Mouse (Mus musculus) induced T-regulatory cell, adult 2 months (primary cell): Measurements from ENCODE around the gene Trim41.
"Not testable (repeated sequence)": the region's sequence is repeated elsewhere in the genome, so short reads cannot be mapped to it uniquely, and the experiment has no call there.

Experiments used
- DNase-seq: peaks from one replicate; pipeline ENCODE4 v3.0.0-alpha.2; 2012; ENCODE audit warnings: low read depth

Gene Trim41

DNA sequence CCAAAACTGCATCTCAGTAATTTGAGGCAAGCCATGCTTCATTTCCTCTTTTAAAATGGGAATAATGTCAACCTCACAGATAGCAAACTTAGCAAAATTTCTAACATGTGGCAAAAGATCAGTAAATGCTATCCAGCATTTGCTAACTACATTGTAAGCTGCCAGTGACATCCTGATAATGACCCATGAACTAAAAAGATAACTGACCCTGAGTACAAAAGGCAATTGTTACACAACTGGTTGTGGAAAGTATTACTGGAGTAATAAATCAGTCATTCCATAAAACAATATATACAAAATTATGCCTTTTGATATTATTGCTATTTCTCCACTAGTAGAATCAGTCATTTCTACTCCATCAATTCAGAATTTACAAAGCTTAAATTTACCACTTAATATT lies 3.4 kb downstream of the Trim41 start:
- no peak for DNase-seq

DNA sequence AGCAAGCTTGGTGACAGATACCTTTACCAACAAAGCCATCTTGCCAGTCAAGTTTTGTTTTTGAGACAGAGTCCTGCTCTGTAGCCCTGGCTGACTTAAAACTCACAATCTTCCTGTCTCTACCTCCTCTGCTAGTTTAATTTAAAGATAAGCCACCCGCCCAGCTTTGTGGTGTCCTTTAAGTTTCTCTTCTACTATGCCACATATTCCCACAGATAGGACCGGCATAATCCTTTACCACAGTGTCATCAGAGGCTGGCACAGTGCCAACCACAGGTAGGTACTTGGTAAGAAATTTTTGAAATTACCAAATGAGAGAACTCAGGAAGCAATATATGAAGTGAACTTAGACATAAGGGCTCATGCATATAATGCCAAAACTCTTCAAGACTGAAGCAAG lies 7.0 kb downstream of the Trim41 start:
- no peak for DNase-seq

DNA sequence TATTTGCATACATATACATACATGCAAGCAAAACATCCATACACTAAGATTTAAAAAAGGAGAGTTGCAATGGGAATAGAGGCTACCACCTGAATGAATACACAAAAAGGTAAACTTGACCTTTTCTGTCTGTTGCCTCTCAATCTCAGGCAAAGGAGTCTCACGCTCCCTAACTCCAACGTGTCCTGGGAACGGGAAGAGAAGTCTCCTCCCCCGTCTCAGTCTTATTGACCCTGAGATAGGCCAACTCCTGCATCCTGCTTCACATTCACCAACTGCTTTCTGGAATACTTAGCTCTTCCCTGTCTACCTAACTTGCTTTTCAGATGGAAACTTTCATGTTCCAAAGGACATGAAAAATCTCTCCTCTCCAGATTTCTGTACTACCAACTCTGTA lies 7.7 kb downstream of the Trim41 start:
- no peak for DNase-seq

DNA sequence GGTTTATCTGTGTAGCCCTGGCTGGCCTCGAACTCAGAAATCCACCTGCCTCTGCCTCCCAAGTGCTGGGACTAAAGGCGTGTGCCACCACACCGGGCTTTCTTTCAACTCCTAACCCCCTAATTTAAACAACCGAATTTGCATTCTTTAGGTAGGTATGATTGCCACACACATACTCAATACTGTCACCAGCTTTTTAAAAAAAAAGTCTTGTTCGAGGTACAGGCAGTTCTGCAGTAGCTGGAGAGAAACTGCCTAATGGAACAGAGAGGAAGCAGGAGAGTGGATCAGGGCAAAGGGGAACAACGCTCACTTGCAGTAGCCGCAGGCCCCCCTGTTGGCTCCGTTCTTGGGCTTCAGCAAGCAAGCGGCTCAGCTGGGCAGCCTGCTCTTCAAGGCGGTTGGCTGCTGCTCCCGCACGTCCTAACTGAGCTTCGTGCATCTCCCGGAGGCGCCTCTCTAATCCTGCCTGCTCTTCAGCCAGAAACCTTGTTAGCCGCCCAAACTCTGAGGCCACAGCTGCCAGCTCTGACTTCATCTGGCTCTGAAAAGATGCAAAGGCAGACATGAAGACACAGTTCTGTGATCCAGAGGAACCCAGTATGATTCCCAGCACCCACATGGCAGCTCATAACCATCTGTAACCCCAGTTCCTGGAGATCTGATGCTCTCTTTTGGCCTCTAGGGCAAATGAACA lies 8.3 kb downstream of the Trim41 start:
- DNase-seq, result no peak

DNA sequence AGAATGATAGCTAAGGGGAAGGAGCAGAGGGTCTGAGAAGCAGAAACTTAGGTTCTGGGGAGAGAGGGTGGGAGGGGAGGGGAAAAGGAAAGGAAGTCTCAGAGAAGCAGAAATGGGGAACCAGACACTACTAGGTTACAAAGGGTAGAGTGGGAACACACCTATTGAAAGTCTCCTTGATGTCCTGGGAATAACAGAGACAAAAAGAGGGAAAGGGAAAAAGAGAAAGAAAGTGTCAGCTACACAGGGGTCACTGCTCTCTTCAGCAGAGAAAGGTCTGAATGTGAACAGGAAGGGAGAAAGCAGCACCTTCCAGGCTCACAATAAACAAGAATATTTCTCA lies 8.9 kb downstream of the Trim41 start:
- DNase-seq, result no peak

DNA sequence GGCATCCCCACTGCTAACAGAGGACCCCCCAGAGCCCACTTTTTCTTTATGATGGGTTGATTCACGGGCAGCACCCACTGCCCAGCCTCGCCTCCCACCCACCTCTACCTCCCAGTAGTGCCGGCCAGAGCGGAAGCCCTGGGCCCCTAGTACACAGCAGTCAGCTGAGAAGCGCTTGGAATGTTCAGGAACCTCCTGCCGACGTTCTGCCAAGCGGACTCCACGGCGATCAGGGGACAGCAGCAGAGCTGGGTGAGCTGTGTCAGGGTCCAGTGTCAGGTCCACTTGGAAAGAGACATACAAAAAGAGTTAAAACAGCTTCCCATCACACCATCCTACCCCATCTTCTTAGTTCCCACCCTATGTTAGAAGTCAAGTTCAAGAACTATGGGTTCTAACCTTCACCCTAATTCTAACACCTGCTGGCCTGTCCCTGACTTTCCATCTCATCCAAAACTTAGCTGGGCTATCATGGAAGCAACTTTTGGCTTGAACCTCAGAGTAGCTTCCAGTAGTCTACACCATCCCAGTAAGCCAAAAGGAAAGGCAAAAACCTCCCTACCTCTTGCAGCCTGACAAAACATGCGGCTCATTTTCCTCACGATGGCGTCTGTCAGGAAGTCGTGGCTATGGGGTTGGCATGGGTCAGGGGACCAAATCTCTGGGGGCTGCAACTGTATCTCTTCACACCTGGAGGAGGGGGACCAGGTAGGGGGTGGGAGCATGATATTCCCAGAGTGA lies 9.4 kb downstream of the Trim41 start:
- DNase-seq, result no peak

DNA sequence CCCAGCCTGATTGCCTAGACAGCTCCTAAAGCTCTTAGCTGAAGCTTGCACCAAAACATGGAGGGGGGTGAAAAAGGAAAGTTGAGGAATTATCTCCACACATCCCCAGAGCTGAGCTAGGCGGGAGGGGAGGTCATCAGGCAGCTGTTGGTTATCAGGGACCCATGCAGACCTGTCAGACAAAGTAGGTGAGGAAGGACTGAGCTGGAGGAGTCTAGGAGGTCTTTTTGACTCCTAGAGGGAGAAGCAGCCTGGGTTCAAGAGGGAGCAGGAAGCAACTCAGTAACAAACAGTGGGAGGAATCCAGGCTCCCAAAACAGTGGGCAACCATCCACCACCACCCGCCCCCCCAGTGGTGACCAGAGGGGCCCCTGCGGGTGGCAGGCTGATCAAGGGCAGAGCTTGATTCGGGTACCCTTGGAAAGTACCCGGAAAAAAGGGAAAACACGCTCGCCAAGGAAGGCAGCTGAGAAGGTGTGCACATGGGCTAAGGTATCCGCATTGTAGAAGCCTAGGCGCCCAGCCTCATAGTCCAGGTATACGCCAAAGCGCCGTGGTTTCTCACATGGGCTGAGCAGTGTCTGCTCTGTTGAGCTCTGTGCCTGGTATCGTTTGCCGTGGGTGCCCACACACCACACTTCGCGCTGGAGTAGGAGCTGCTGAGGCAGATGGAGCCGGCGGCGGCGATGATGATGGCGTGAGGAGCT lies 10.1 kb downstream of the Trim41 start:
- DNase-seq, result no peak

DNA sequence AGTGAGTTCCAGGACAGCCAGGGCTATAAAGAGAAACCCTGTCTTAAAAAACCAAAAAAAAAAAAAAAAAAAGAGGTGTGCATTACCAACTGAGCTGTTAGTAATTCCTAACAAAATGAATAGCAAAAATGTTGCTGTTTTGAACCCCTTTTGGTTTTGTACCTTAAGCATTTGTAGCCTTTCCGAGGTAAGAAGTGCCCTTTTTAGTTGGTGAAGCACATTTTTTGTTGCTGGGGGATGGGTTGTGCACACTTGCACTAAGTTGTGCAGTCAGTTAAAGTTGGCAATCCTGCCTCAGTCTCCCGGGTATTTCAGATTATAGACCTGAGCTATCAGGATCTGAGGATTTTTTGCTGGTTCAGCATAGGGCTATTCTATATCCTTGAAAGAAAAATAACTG lies 12.2 kb downstream of the Trim41 start:
- no peak for DNase-seq

DNA sequence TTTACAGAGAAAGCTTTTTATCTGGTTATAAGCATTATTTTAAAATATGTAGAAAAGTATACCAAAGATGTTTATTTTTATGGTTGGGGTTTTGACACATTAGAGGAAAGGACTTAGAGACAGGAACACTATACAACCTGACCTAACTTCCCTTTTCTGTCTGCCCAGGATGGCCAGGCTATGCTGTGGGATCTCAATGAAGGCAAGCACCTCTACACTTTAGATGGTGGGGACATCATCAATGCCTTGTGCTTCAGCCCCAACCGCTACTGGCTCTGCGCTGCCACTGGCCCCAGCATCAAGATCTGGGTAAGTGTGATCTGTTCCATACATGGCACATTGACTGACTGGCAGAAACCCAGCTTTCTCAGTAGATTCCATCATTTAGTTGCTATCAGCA lies 13.2 kb downstream of the Trim41 start:
- no peak for DNase-seq

DNA sequence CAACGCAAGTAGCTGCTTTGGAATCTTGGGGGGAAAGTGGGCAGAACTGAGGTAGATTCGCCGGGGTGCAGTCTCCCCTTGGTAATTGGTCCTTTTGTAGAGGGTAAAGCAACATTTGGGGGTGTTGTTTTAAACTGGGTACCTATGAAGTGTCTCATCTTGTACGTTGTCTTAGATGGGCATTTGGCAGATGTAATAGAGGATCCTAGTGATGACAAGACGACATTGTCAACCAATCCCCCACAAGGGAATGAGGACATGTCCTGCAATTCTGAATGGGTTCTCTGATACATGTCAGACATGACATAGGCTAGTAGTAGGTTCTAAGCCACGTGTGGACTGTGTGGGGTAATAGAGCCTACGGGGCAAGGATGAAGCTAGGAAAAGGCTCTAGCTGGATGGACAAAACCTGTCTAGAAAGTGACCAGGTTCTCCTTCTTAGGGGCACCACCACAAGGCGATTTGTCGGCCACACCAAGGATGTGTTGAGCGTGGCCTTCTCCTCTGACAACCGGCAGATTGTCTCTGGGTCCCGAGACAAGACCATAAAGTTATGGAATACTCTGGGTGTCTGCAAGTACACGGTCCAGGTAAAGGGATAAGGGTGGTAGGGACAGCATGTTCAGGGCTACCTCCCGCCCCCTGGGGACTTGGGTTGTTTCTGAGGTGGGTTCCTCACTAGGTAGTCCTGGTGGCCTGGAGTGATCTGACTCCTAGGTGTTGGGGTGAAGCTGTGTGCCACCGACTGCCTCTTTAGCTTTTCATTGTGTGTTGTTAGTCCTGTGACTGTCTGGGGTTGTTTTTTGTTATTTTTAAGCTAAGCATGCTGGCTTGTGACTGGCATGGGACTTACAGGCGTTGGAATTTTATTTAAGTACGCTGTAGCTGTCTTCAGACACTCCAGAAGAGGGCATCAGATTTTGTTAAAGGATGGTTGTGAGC lies 15.1 kb downstream of the Trim41 start:
- no peak for DNase-seq

DNA sequence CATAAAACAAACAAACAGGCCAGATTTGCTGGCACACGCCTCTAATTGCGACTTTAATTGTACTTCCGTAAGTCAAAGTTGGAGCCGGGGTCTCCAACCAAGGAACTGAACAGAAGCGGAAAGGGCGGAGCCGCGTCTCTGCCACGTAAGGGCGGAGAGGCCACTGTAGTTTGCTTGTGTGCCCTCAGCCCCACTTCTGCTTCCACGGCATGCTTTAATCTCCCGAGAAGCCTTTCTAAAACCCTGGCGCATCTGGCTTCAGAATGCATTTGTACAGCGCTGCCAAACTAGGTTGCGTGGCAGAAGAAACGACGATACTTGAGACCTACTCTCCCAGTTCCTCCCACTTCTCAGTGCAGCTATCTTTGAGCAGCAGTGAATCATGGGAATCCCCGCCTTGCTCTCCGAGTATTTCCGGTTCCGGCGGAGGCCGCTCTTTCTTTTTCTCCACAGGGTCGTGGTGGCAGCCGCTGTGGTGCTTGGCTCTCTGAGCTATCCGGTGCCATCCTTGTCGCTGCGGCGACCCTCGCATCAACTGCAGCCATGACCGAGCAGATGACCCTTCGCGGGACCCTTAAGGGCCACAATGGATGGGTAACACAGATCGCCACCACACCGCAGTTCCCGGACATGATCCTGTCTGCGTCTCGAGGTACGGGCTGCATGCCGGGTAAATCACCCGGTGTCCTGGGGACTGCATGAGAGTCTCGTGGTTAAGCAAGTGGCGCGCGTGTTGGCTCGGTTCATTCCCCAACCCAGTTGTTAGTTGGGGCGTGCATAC lies 17.0 kb downstream of the Trim41 start, which contains the start of gene Rack1:
Gene Rack1 (plus strand): TSS at position 412 of the 781 bp plus-strand sequence.
- DNase-seq, result peak; percentile 96

DNA sequence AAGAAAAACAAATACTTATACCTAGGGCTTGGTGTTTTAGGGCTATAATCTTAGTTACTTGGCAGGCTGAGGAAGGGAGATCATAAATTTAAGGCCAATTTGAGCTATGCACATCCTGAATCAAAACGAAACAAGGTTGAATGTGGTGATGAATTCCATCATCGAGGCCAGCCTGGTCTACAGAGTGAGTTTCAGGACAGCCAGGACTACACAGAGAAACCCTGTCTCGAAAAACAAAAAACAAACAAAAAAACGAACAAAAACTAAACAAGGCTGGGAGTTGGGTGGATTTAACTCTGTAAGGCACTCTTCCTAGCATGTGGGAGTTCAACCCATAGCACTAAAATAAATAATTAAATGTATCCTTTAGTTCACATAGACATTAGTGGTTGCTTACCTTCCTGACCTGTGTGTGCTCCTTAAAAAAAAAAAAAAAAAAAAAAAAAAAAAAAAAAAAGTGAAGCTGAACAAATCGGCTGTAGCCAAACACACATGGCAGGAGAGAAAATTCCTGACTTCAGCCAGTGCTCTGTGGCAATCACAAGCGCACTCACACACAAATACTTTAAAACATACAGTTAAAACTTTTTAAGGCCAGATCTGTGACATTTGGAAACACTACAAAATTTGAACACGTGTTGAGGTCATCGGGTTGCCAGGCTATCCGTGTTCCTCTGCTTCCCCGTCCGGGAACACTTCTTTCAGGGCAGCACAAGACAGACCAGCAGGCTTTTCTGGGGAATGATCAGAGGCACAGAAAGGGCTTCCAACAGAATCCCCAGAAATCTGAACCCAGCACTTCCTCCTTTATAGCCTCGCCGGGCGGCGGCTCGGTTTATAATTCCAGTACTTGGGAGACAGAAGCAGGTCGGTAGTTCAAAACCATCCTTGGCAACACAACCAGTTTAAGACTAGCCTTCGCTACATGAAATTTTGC lies 17.9 kb downstream of the Trim41 start:
- DNase-seq, result peak; percentile 55

DNA sequence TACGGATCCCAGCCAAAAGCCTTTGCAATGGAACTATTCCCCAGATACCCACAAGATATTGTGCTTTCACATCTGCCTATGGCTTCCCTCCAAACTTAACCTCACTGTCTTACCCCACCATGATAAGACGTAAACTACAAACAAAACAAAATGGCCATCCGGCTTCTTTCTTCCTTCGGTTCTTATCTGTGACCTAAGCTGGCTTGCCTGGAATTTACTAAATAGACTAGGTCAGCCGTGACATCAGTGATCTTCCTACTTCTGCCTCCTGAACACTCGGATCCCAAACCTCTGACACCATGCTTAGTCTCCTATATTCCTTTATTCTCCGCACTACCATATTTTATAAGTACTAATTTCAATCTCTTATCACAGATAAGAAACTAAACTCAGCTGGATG lies 18.8 kb downstream of the Trim41 start:
- no peak for DNase-seq

DNA sequence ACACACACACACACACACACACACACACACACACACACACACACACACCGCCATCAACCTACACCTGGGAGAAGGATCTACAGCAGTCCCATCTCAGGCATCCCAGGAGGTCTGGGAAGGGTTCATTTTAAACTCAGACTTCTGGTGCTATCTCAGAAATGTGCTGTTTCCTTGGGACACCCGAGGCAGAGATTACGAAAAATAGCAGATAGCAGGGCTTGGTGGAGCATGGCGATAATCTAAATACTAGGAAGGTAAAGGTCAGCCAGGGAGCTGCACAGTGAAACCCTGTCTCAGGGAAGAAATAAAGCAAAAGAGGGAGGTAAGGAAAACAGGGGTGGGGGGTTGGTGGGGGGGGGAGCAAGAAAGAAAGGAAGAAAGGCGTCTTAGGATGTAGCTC lies 19.9 kb downstream of the Trim41 start:
- no peak for DNase-seq

DNA sequence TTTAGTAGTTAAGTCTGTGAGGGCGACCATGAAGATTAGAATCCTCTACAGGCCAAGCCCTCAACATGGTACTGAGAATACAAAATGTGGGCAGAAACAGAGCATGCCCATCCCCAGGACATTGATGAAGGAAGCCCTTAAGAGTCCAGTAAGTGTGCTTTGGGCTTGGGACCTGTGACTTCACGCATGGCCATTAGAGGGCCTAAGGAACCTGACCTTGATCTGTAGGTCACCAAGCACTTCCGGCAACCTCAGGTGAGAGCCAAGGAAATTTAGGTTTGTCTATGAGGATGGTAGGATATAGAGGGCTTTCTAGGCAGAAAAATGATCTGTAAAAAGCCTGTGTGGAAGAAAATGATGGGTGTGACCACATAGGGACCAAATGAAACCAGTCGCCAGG lies 20.9 kb downstream of the Trim41 start:
- no peak for DNase-seq

DNA sequence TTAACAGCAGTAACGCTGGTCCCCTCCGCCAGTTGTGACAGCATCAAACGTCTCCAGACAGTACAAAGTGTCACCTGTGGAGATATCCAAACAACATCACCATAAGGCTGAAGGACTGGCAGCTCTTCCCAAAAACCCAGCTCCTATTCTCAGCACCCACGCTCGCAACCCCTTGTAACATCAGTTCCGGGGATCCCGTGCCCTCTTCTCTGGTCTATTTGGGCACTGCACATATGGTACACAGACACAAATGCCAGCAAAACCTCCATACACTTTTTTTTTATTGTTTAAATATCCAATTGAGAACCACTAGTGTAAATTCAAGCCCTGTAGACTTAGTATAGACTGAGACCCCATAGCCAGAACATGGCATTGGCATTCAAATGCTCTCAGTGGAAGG lies 21.9 kb downstream of the Trim41 start:
- no peak for DNase-seq

DNA sequence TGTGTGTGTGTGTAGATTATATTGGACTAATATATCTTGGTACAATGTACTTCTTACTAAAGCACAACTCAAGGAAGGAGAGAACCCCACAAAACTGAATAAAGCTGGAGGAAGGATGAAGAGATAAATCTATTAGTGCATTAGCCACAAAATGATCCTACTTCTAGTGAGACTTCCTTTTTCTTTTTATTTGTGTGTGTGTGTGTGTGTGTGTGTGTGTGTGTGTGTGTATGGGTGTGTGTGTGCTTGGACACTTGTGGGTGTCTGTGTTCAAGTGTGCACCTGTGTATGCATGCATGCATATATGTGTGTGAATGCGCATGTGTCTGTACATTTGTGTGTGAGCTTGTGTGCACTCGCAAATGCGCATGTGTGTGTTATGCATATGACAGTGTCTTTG lies 24.0 kb downstream of the Trim41 start:
- no peak for DNase-seq

DNA sequence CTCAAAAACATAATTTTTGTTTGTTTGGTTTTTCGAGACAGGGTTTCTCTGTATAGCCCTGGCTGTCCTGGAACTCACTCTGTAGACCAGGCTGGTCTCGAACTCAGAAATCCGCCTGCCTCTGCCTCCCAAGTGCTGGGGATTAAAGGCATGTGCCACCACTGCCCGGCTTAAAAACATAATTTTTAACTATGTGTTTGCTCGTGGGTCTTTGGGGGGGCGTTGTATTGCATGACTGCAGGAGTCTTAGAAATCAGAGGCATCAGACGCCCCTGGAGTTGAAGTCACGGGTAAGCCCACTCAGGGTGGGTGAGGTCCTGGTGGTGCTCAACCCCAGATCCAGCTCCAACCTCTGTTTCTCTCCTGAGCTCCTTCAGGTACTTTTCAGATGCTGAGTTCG lies 25.3 kb downstream of the Trim41 start:
- not testable (repeated sequence) for DNase-seq

DNA sequence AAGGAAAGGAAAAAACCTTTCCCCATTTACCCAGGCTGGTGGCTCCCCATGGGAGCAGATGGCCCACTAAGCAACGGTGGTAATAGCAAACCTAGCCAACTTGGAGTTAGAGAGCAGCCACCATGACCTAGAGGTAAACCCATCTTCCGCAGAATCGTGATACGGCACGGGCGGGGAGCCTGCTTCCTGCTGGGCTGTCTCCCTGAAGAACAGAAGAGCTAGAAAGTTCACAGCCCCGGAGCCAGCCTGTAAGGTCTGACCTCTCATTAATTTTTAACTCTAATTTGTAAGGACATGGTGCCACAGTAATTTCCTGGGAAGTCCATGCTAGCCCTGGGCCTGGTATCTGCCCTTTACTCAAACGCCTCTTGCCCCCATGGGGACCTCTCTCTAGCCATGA lies 26.2 kb downstream of the Trim41 start:
- DNase-seq, result no peak
